Mouse (Mus musculus) cerebral cortex, adult 2 months (tissue): ENCODE results near the gene Gm15093.

Experiments
- WGBS: fragments of 180-500 bp; shearing (Covaris S2); methylation state at CpG from one replicate; pipeline ENCODE4 v1.1.7; 2018; 5-methylcytosine and 5-hydroxymethylcytosine counted together

Gene Gm15093

DNA sequence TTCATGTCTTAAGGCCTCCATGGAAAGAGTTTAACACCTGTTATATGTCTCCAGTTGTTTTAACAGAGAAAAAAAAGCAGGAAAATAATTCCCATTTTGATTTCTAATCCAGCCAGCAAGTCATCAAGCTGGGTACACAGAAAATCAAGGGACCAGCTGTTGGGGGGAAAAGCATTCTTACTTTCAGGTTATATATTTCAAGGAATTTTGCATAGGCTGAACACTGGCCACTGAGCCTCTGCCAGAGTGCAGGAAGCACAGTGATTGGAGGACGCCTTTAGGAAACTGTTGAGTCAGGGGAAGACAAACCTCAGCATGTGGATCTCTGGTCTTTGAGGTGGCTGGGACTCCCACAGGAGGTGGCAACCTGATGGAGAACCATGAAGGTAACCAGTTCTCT is at the start of gene Gm15093:
Gene Gm15093, plus strand, starts transcription at position 301 of the 400 bp plus-strand sequence.
- WGBS: no CpG with 5 or more reads among the region's 1 CpGs
